Mouse (Mus musculus) CH12.LX (cell line): ENCODE results near the gene Cpne5. TPM values are rescaled to one million over a fixed set of nuclear protein-coding genes. Genes with fewer than 3 reads are reported as not detected.

Experiments used
- DNase-seq: peaks from one replicate; pipeline ENCODE4 v3.0.0-alpha.2; 2013; ENCODE audit errors: extremely low read depth
- H3K27ac ChIP-seq: 2 replicates; pipeline ENCODE4 v1.5.1; 2012; ENCODE audit warnings: low read depth, mild to moderate bottlenecking, control low read depth, moderate library complexity; ENCODE audit not compliant: insufficient read depth
- H3K27me3 ChIP-seq: replicated peaks from 2 replicates; pipeline ENCODE3; 2012; ENCODE audit warnings: inconsistent platforms
- H3K36me3 ChIP-seq, 2 experiments: replicated peaks in 1 of 2; 2 replicates each; pipeline versions ENCODE3 to v1.6.1; 2012; ENCODE audit warnings: inconsistent platforms in 1 of 2, low read length in 1 of 2, mild to moderate bottlenecking in 1 of 2, mixed read lengths in 1 of 2, moderate library complexity in 1 of 2; ENCODE audit not compliant: control insufficient read depth in 1 of 2, insufficient read depth in 1 of 2
- H3K4me1 ChIP-seq, 2 experiments: 2 replicates each; pipeline ENCODE4 v1.6.1; 2012; ENCODE audit warnings: inconsistent platforms in 1 of 2, moderate library complexity in 1 of 2; ENCODE audit not compliant: insufficient read depth in 2 of 2, control insufficient read depth in 1 of 2
- H3K4me2 ChIP-seq: 2 replicates; pipeline ENCODE4 v1.6.1; 2012; ENCODE audit warnings: low read depth, mild to moderate bottlenecking, control low read depth; ENCODE audit not compliant: poor library complexity, insufficient read depth, severe bottlenecking
- H3K4me3 ChIP-seq, 3 experiments: fragments of 150-350 bp in 1 of 3; sonication (generic) in 1 of 3; replicated peaks in 1 of 3; 2 replicates each; pipeline versions ENCODE3 to v1.5.1; 2011 to 2012; ENCODE audit warnings: low read depth in 2 of 3, low read length in 2 of 3, mild to moderate bottlenecking in 2 of 3, moderate library complexity in 2 of 3, control low read depth in 1 of 3, improper control_type of control experiment in 1 of 3, inconsistent platforms in 1 of 3, mixed read lengths in 1 of 3; ENCODE audit not compliant: poor library complexity in 1 of 3
- H3K79me2 ChIP-seq: replicated peaks from 2 replicates; pipeline ENCODE4 v1.6.1; 2012; ENCODE audit warnings: mild to moderate bottlenecking, moderate library complexity; ENCODE audit not compliant: control insufficient read depth, poor library complexity, insufficient read depth, severe bottlenecking; ENCODE audit errors: extremely low read depth
- H3K9ac ChIP-seq: 2 replicates; pipeline ENCODE4 v1.6.1; 2012; ENCODE audit warnings: low read depth, mild to moderate bottlenecking, control low read depth, moderate library complexity; ENCODE audit not compliant: insufficient read depth
- H3K9me3 ChIP-seq: replicated peaks from 2 replicates; pipeline ENCODE3; 2012; ENCODE audit warnings: low read length, inconsistent platforms, mixed read lengths
- CHD1 ChIP-seq: IDR thresholded peaks from 2 replicates; pipeline ENCODE4 v1.6.1; 2012; ENCODE audit warnings: low read depth, low read length, improper control_type of control experiment, inconsistent platforms
- CTCF ChIP-seq, 2 experiments: IDR thresholded peaks in 1 of 2; conservative IDR thresholded peaks in 1 of 2; 2 replicates each; pipeline ENCODE4 v1.5.1; 2011 to 2012; ENCODE audit warnings: low read depth in 2 of 2, low read length in 2 of 2, improper control_type of control experiment in 1 of 2, inconsistent platforms in 1 of 2, mild to moderate bottlenecking in 1 of 2, moderate library complexity in 1 of 2
- ETS1 ChIP-seq: conservative IDR thresholded peaks from 2 replicates; pipeline ENCODE4 v1.6.1; 2012; ENCODE audit warnings: low read depth, mild to moderate bottlenecking, inconsistent platforms, low read length, improper control_type of control experiment, moderate library complexity
- KAT2A ChIP-seq: IDR thresholded peaks from 2 replicates; pipeline ENCODE4 v1.6.1; 2012; ENCODE audit warnings: low read length, improper control_type of control experiment, inconsistent platforms; ENCODE audit not compliant: insufficient replicate concordance
- MAX ChIP-seq: IDR thresholded peaks from 2 replicates; pipeline ENCODE4 v1.6.1; 2011; ENCODE audit warnings: low read length, improper control_type of control experiment
- MEF2A ChIP-seq: IDR thresholded peaks from 2 replicates; pipeline ENCODE4 v1.6.1; 2014; ENCODE audit warnings: low read depth, mild to moderate bottlenecking, inconsistent platforms, low read length, improper control_type of control experiment, borderline replicate concordance
- MXI1 ChIP-seq: IDR thresholded peaks from 2 replicates; pipeline ENCODE4 v1.6.1; 2011; ENCODE audit warnings: mild to moderate bottlenecking, low read depth, low read length, improper control_type of control experiment
- MYC ChIP-seq: IDR thresholded peaks from 2 replicates; pipeline ENCODE4 v1.6.1; 2011; ENCODE audit warnings: low read depth, mild to moderate bottlenecking, improper control_type of control experiment, low read length
- NELFE ChIP-seq: IDR thresholded peaks from 2 replicates; pipeline ENCODE4 v1.6.1; 2011; ENCODE audit warnings: low read depth, low read length, improper control_type of control experiment
- POLR2AphosphoS2 ChIP-seq: IDR thresholded peaks from 2 replicates; pipeline ENCODE4 v1.6.1; 2011; ENCODE audit warnings: low read depth, low read length, improper control_type of control experiment
- RAD21 ChIP-seq: IDR thresholded peaks from 2 replicates; pipeline ENCODE4 v1.6.1; 2011; ENCODE audit warnings: low read depth, mild to moderate bottlenecking, low read length, improper control_type of control experiment, moderate library complexity
- SMC3 ChIP-seq: IDR thresholded peaks from 2 replicates; pipeline ENCODE4 v1.6.1; 2011; ENCODE audit warnings: low read depth, low read length, improper control_type of control experiment
- UBTF ChIP-seq: IDR thresholded peaks from 2 replicates; pipeline ENCODE4 v1.6.1; 2012; ENCODE audit warnings: low read depth, mild to moderate bottlenecking, inconsistent platforms, low read length, improper control_type of control experiment, moderate library complexity
- USF2 ChIP-seq: conservative IDR thresholded peaks from 2 replicates; pipeline ENCODE4 v1.6.1; 2011; ENCODE audit warnings: low read depth, low read length, improper control_type of control experiment
- ZC3H11A ChIP-seq: IDR thresholded peaks from 2 replicates; pipeline ENCODE4 v1.6.1; 2012; ENCODE audit warnings: low read depth, mild to moderate bottlenecking, inconsistent platforms, low read length, improper control_type of control experiment
- ZMIZ1 ChIP-seq: IDR thresholded peaks from 2 replicates; pipeline ENCODE4 v1.6.1; 2012; ENCODE audit warnings: low read depth, mild to moderate bottlenecking, inconsistent platforms, low read length, improper control_type of control experiment
- ZNF384 ChIP-seq: IDR thresholded peaks from 2 replicates; pipeline ENCODE4 v1.6.1; 2012; ENCODE audit warnings: low read depth, low read length, improper control_type of control experiment, inconsistent platforms
- dilution Hi-C: fragments of 300-500 bp; cut with MboI; formaldehyde crosslinking; loops from 2 replicates; pipeline ENCODE4 v1.14.3; 2020; ENCODE audit warnings: low sequenced_read_pairs; ENCODE audit not compliant: extremely low pct_unique_long_range_greater_than_20kb, extremely low pct_ligation_motif_present
- in situ Hi-C: fragments of 300-500 bp; cut with MboI; formaldehyde crosslinking; loops from 3 replicates; pipeline ENCODE4 v1.14.3; 2019; ENCODE audit warnings: low sequenced_read_pairs, low pct_ligation_motif_present, low pct_unique_long_range_greater_than_20kb, mixed read lengths
- polyA plus RNA-seq: library from polyadenylated mRNA; unstranded; fragments of >175 nt; gene quantifications from 2 replicates; pipeline ENCODE4 v1.2.1, GENCODE M21; 2012; ENCODE audit warnings: low read depth; ENCODE audit not compliant: insufficient read length
- total RNA-seq, 2 experiments: library from RNA; depleted of rRNA; stranded (reverse); fragments of 300-350 nt in 1 of 2; fragments of >200 nt in 1 of 2; gene quantifications; 2 replicates each; pipeline ENCODE4 v1.2.3; 2012 to 2014

Gene Cpne5
- total RNA-seq (2012; rRNA removed) = 0.50 and 1.3 TPM in 2 replicates
- total RNA-seq (2014; rRNA removed) = 0.68 and 0.74 TPM in 2 replicates
- polyA plus RNA-seq = 1.4 and 1.9 TPM in 2 replicates

- DNase-seq = no peak
- no peaks in the 10 kb centered on the region for H3K79me2 ChIP-seq
- TF ChIP-seq ZMIZ1 (no peak), KAT2A (no peak), RAD21 (no peak), CHD1 (no peak)
- no peak within 1 kb of the TSS for H3K4me2 ChIP-seq
- H3K4me1 ChIP-seq = peaks cover 0 to 7% of the 10 kb centered on the region in 2 experiments; a peak in 1 of 4 replicates
- H3K9me3 ChIP-seq = no peaks in the 10 kb centered on the region
- in situ Hi-C loops (no loop called here), dilution Hi-C loops (no loop called here)
- no peaks in the 10 kb centered on the region for H3K36me3 ChIP-seq
- peaks cover 15% of the 10 kb centered on the region for H3K27me3 ChIP-seq
- no peak within 1 kb of the TSS for H3K27ac ChIP-seq
- no peak within 1 kb of the TSS for H3K9ac ChIP-seq
- no peak within 1 kb of the TSS for H3K4me3 ChIP-seq
Observed at GRCm38 (mm10) chr17:29237772-29238420, at the start of gene Cpne5. Gene Cpne5 (minus strand): TSS chr17:29238167.

GRCm38 (mm10) chr17:29282216-29282952, 44.4 kb upstream of the Cpne5 start:
- Histone ChIP-seq H3K36me3 (peaks cover 55 to 76% of the 10 kb centered on the region in 2 experiments), H3K9me3 (peaks cover 2% of the 10 kb centered on the region), H3K27ac (no peak overlapping the region), H3K9ac (no peak overlapping the region), H3K4me3 (no peak overlapping the region), H3K79me2 (no peaks in the 10 kb centered on the region), H3K27me3 (no peaks in the 10 kb centered on the region), H3K4me1 (no peaks in the 10 kb centered on the region), H3K4me2 (no peak overlapping the region)
- in situ Hi-C loops = no loop called here
- no peak for TF ChIP-seq NELFE
- no peak for TF ChIP-seq MXI1
- TF ChIP-seq UBTF = no peak
- TF ChIP-seq ETS1 = no peak
- no peak for TF ChIP-seq SMC3
- TF ChIP-seq CTCF (conservative IDR thresholded peaks at IDR 0.05 in 1 of 2, IDR thresholded peaks at IDR 0.05 in 1 of 2; ENCODE audit: low read depth in 2 of 2, low read length in 2 of 2) = no peak
- no peak for TF ChIP-seq POLR2AphosphoS2
- TF ChIP-seq ZNF384 = no peak
- no peak for TF ChIP-seq ZMIZ1
- TF ChIP-seq CHD1 = no peak
- TF ChIP-seq MAX = no peak
- TF ChIP-seq MEF2A = no peak
- TF ChIP-seq MYC = no peak
- TF ChIP-seq KAT2A = no peak
- TF ChIP-seq USF2 = no peak
- TF ChIP-seq ZC3H11A = no peak
- DNase-seq = no peak
- dilution Hi-C loops = no loop called here
